Mouse (Mus musculus) forebrain, postnatal 0 days (tissue): Measurements from ENCODE around the gene Ttc7. TPM values are rescaled to one million over a fixed set of nuclear protein-coding genes. Genes with fewer than 3 reads are reported as not detected.

Source experiments
- ATAC-seq: fragments of 200-750 bp; cut with Nextera tagmentation; 2 replicates; pipeline ENCODE4 v1.8.0; 2017; ENCODE audit warnings: mild to moderate bottlenecking, moderate library complexity
- DNase-seq: peaks from one replicate; pipeline ENCODE4 v3.0.0-alpha.2; 2015
- H3K27ac ChIP-seq: fragments of 300-500 bp; sonication (generic); 2 replicates; pipeline ENCODE4 v1.5.1; 2014; ENCODE audit warnings: low read depth, mild to moderate bottlenecking, antibody characterized with exemption, low read length, moderate library complexity, mixed read lengths
- H3K27me3 ChIP-seq: fragments of 300-500 bp; sonication (generic); 2 replicates; pipeline ENCODE4 v1.6.1; 2014; ENCODE audit warnings: mild to moderate bottlenecking, low read length, mixed read lengths; ENCODE audit not compliant: insufficient read depth
- H3K36me3 ChIP-seq: fragments of 300-500 bp; sonication (generic); 2 replicates; pipeline ENCODE4 v1.6.1; 2014; ENCODE audit warnings: mild to moderate bottlenecking, moderate library complexity; ENCODE audit not compliant: insufficient read depth
- H3K4me1 ChIP-seq: fragments of 300-500 bp; sonication (generic); 2 replicates; pipeline ENCODE4 v1.6.1; 2014; ENCODE audit warnings: antibody characterized with exemption; ENCODE audit not compliant: insufficient read depth
- H3K4me2 ChIP-seq: fragments of 300-500 bp; sonication (generic); 2 replicates; pipeline ENCODE4 v1.6.1; 2014; ENCODE audit warnings: low read depth, mild to moderate bottlenecking, moderate library complexity
- H3K4me3 ChIP-seq: fragments of 300-500 bp; sonication (generic); 2 replicates; pipeline ENCODE4 v1.5.1; 2014; ENCODE audit warnings: low read depth, low read length, mixed read lengths
- H3K9ac ChIP-seq: fragments of 300-500 bp; sonication (generic); 2 replicates; pipeline ENCODE4 v1.6.1; 2014; ENCODE audit warnings: mild to moderate bottlenecking
- H3K9me3 ChIP-seq: fragments of 300-500 bp; sonication (generic); 2 replicates; pipeline ENCODE4 v1.6.1; 2016; ENCODE audit warnings: low read length
- CTCF ChIP-seq: sonication (generic); IDR thresholded peaks from 2 replicates; pipeline ENCODE4 v1.5.1; 2016; ENCODE audit warnings: antibody characterized with exemption, control low read depth, low read depth
- WGBS: fragments of 180-500 bp; shearing (Covaris S2); extraction: QIAGEN DNeasy Blood & Tissue Kit; methylation state at CpG from one replicate; pipeline ENCODE4 v1.1.7; 2014; 5-methylcytosine and 5-hydroxymethylcytosine counted together
- polyA plus RNA-seq: library from polyadenylated mRNA; unstranded; fragments of >200 nt; fragmentation: Nextera tagmentation; extraction: Ambion mirVana; gene quantifications from 2 replicates; pipeline ENCODE4 v1.2.1, GENCODE M21; 2015
- total RNA-seq: library from RNA; depleted of rRNA; stranded (reverse); fragments of >200 nt; gene quantifications from 2 replicates; pipeline ENCODE4 v1.2.3, GENCODE M21; 2014

Ttc7 gene
- total and polyA plus RNA-seq, 2 experiments from 2014 or later, result 6.1 to 7.5 TPM

DNA sequence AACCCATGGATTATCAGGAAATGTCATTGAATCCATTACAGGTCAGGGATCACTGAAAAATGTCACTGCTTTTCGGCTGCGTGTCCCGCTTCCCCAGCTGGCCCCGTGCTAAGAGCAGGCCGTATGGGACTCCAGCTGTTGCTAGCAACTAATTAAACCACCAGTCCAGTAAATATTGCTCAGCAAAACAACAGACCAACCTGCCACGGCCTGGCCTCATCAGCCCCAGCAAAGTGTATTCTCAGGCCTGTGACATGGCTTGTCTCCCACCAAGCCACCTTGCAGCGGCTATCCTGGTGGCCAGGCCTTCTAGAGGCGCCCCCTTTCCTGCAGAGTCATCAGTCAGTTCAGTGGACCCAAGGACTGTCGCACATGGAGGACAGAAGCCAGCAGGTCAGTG, 66.9 kb downstream of the Ttc7 start:
- no peak overlapping the region for H3K4me2 ChIP-seq
- no peak overlapping the region for H3K9ac ChIP-seq
- H3K27me3 ChIP-seq, result no peaks in the 10 kb centered on the region
- no peaks in the 10 kb centered on the region for H3K4me1 ChIP-seq
- H3K27ac ChIP-seq, result no peak overlapping the region
- H3K9me3 ChIP-seq, result no peaks in the 10 kb centered on the region
- no peak for TF ChIP-seq CTCF
- H3K36me3 ChIP-seq, result no peaks in the 10 kb centered on the region
- DNase-seq (no peak), ATAC-seq (no peak)
- 80% methylated on average over 9 of the region's 9 CpGs for WGBS
- no peak overlapping the region for H3K4me3 ChIP-seq

DNA sequence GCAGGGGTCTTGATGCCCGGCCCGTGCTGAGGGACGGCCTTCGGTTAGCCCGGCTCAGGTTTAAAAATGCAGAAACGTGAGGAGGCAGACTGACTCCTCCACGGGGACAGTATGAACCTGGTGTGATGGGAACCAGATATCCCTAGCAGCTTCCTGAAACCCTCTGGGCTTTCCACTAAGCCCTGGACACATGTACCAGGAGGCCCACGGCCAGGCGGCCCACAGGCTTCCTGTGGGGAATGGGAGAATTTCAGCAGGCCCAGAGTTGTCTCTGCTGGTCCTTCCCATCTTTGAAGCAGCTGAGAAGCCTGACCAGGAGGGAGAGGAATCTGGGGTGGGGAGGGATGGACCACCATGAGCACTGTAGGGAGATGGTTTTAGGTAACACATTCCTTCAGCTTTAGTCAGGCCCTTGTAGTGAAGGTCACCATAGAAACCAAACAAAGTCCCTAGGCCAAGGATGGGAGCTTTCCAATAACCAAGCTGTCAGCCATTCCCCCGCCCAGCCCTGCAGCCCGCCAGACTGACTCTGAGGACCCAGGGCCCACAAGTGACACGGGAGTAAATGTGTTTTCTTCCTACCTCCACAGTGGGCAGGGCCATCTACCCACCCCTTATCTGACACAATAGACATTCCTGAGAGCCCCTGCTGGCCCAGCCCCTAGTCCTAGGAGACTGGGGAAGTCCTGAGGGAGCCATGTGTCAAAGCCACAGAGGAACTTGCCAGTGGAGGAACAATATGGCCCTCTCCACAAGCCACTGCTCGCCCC, 68.0 kb downstream of the Ttc7 start:
- no peaks in the 10 kb centered on the region for H3K4me1 ChIP-seq
- no peak overlapping the region for H3K27ac ChIP-seq
- no peak for TF ChIP-seq CTCF
- DNase-seq, result no peak
- H3K27me3 ChIP-seq, result no peaks in the 10 kb centered on the region
- no peak overlapping the region for H3K9ac ChIP-seq
- no peaks in the 10 kb centered on the region for H3K36me3 ChIP-seq
- H3K4me3 ChIP-seq, result no peak overlapping the region
- ATAC-seq, result no peak
- no peaks in the 10 kb centered on the region for H3K9me3 ChIP-seq
- H3K4me2 ChIP-seq, result no peak overlapping the region
- 69% methylated on average over 13 of the region's 13 CpGs for WGBS

DNA sequence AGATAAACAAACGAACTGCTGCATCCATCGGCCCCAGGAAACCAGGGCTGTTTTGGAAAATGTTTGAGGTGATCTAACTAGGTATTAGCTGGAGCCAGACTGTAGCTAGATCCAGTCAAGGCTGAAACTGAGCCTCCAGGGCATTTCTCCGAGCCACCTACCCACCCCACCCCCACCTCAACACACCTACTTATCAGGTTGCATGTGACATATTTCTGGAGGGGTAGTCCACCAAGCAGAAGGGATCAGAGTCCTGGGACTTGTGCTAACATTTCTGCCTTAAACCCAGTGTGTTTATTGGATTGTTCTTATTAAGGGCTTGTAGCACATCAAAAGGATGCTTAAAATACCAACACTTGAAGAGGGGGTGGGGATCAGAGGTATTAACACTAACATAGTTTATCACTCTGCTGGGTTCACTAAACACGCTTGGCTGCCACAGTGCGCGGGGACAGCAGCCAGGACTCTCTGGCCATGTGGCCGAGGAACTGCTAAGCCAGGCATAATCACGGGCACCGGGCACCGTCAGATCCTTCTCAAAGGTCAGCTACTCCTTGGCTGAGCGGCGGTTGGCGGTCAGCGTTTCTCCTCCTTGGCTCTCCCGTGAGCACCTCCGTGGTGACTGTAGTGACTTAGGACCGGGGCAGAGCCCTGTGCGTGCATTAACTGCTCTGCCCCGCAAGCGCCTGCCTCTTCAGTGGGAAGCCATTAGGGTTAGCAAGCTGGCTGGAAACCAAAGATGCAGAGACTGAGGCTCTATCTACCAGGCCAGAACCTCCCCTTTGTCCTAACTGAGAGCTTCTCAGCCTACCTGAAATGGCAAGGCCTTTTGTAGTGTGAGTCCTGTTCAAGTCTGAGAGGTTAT, 68.8 kb downstream of the Ttc7 start:
- no peak overlapping the region for H3K4me2 ChIP-seq
- no peak for DNase-seq
- H3K9me3 ChIP-seq, result no peaks in the 10 kb centered on the region
- WGBS, result 34% methylated on average over 20 of the region's 20 CpGs
- no peak for TF ChIP-seq CTCF
- no peaks in the 10 kb centered on the region for H3K4me1 ChIP-seq
- no peak overlapping the region for H3K9ac ChIP-seq
- no peak for ATAC-seq
- no peaks in the 10 kb centered on the region for H3K27me3 ChIP-seq
- no peak overlapping the region for H3K4me3 ChIP-seq
- H3K27ac ChIP-seq, result no peak overlapping the region
- H3K36me3 ChIP-seq, result no peaks in the 10 kb centered on the region

DNA sequence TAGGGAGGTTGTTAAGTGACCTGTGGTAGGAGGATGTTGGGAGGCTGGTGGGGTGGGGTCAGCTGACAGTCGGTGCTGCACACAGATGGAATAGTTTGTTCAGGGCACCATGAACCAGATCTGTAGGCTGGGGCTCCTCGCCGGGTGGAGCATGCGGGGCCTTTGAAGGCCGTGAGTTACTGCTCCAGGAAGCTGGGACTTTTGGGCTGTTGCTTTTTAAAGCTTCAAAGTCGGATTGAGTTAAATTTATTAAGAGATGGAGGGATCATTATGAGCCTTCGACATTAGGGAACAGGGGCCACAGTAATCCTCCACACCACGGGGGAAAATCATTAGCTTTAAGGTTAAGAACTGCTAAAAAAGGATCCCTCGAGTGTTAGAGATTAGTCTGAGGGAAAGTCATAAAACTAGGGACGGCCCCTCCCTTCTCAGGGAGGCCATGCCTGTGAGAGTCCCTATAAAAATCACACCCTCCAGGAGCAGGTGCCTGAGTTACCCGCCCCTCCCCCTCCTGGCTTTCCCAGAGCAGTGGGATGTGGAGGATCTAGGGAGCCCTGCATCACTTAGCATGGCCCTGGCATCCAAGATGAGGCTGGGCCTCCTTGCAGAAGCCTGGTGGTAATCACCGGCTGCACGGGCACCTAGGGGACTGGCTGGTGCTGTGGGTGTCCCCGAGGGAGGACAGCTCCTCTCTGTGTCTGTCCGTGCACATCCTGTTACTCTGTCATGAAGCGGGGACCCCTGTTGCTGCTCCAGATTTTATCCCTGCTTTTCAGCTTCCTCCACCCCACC, 69.6 kb downstream of the Ttc7 start:
- ATAC-seq, result no peak
- Histone ChIP-seq H3K9ac (no peak overlapping the region), H3K27me3 (no peaks in the 10 kb centered on the region), H3K9me3 (no peaks in the 10 kb centered on the region), H3K27ac (no peak overlapping the region), H3K4me3 (no peak overlapping the region), H3K4me1 (no peaks in the 10 kb centered on the region), H3K36me3 (no peaks in the 10 kb centered on the region), H3K4me2 (no peak overlapping the region)
- DNase-seq, result no peak
- no peak for TF ChIP-seq CTCF
- WGBS, result 45% methylated on average over 16 of the region's 16 CpGs

DNA sequence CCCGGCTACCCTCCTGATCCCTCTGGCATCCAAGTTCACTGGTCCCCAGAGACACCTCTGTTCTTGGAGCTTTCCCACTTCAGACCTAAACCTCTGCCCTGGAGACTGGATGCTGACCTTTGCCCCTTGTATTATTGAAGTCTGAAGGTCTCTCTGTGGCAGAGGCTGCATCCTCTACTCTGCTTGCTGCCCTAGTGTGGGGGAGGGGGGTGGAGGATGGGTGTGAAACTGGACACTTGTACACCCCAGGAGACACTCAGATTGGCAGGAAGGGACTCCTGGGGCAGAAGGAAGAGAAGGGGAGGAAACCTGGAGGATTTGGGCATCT, 70.2 kb downstream of the Ttc7 start:
- Histone ChIP-seq H3K36me3 (no peaks in the 10 kb centered on the region), H3K9me3 (no peaks in the 10 kb centered on the region), H3K4me3 (no peak overlapping the region), H3K4me2 (no peak overlapping the region), H3K27me3 (no peaks in the 10 kb centered on the region), H3K9ac (no peak overlapping the region), H3K27ac (no peak overlapping the region), H3K4me1 (no peaks in the 10 kb centered on the region)
- ATAC-seq (no peak), DNase-seq (no peak)
- no peak for TF ChIP-seq CTCF
- 40% methylated on average over 1 of the region's 1 CpGs for WGBS

DNA sequence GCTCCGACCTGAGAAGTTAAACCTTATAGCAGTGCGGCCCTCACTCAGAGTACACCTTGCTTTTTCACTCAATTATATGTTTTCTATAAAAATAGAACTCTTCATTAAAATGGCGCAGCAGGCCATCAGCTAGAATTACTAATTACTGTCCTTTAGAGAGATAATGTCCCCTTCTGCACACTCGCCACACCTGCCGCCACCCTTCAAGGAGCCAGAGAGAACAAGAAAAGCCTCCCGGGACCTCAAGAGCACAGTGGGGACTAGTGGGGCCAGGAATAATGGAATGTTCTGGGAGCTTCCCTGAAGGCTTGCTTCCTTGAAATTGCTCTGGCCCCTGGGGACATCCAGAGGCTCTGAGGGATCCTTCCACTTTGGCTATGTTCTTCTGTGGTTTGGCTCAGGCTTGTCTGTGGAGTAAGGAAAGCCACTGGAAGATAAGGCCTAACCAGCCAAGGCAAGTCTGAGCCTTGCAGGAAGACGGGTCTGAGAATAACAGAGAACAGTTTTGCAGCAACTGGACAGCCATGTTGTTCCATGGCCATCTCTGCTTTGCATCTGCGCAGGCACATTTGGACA, 71.1 kb downstream of the Ttc7 start:
- H3K4me3 ChIP-seq, result no peak overlapping the region
- no peaks in the 10 kb centered on the region for H3K27me3 ChIP-seq
- no peaks in the 10 kb centered on the region for H3K36me3 ChIP-seq
- no peaks in the 10 kb centered on the region for H3K9me3 ChIP-seq
- H3K4me1 ChIP-seq, result no peaks in the 10 kb centered on the region
- no peak for DNase-seq
- no peak overlapping the region for H3K4me2 ChIP-seq
- WGBS, result 83% methylated on average over 8 of the region's 8 CpGs
- ATAC-seq, result no peak
- H3K9ac ChIP-seq, result no peak overlapping the region
- no peak for TF ChIP-seq CTCF
- H3K27ac ChIP-seq, result no peak overlapping the region
